Mouse (Mus musculus) activated CD4-positive, CD25-positive, alpha-beta regulatory T cell, adult 9 weeks (primary cell): ENCODE measurements around the gene Defa2. TPM values are rescaled to one million over a fixed set of nuclear protein-coding genes. Genes with fewer than 3 reads are reported as not detected.

Experiments
- polyA plus RNA-seq: library from polyadenylated mRNA; unstranded; fragments of 100-300 nt; shearing (Covaris generic); gene quantifications from one replicate; pipeline ENCODE4 v1.2.1, GENCODE M21; 2017

Defa2 gene
- not detected for polyA plus RNA-seq

DNA sequence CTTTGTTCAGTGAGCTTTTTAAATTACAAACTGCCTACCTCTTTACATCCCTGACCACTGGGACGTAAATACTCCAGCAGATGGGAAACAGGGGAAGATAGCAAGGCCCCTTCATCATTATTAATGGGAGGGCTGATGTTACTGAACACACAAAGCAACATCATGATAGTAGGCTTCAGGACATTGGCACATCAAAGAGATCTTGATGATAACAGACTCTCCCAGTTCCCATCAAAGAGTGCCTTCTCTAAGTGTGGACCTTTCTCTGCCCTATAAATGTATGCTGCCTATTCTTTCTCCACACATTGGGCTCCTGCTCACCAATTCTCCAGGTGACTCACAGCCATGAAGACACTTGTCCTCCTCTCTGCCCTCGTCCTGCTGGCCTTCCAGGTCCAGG, at the start of gene Defa2:
Defa2 (plus strand) TSS at position 301 of the 400 bp plus-strand sequence.

DNA sequence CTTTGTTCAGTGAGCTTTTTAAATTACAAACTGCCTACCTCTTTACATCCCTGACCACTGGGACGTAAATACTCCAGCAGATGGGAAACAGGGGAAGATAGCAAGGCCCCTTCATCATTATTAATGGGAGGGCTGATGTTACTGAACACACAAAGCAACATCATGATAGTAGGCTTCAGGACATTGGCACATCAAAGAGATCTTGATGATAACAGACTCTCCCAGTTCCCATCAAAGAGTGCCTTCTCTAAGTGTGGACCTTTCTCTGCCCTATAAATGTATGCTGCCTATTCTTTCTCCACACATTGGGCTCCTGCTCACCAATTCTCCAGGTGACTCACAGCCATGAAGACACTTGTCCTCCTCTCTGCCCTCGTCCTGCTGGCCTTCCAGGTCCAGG, 13.2 kb downstream of the Defa2 start, which contains the start of gene Defa33:
Defa33 (plus strand) TSS at position 301 of the 400 bp plus-strand sequence.

DNA sequence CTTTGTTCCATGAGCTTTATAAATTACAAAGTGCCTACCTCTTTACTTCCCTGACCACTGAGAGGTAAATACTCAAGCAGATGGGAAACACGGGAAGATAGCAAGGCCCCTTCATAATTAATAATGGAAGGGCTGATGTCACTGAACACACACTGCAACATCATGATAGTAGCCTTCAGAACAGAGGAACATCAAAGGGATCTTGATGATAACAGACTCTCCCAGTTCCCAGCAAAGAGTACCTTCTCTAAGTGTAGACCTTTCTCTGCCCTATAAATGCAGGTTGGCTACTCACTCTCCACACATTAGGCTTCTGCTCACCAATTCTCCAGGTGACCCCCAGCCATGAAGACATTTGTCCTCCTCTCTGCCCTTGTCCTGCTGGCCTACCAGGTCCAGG, 48.8 kb downstream of the Defa2 start, which contains the start of gene Defa36:
Defa36 (plus strand) TSS at position 301 of the 400 bp plus-strand sequence.

Other genes starting within 250 kb of the Defa2 start
- not detected for gene Defa30, start 243.9 kb upstream of the Defa2 start, polyA plus RNA-seq
- gene Defa22, start 216.2 kb upstream of the Defa2 start, polyA plus RNA-seq, result not detected
- gene Defa31, start 186.9 kb upstream of the Defa2 start, polyA plus RNA-seq, result not detected
- gene Gm15293, start 177.0 kb upstream of the Defa2 start, polyA plus RNA-seq, result not detected
- not detected for gene Gm15292, start 128.8 kb upstream of the Defa2 start, polyA plus RNA-seq
- not detected for gene Defa27, start 63.0 kb upstream of the Defa2 start, polyA plus RNA-seq
- gene Defa29, start 51.5 kb upstream of the Defa2 start, polyA plus RNA-seq, result not detected
- not detected for gene Defa33, start 13.3 kb downstream of the Defa2 start, polyA plus RNA-seq
- gene Defa36, start 48.9 kb downstream of the Defa2 start, polyA plus RNA-seq, result not detected
- not detected for gene Gm7849, start 78.0 kb downstream of the Defa2 start, polyA plus RNA-seq
- not detected for gene Defa20, start 130.7 kb downstream of the Defa2 start, polyA plus RNA-seq
- not detected for gene Defa32, start 150.5 kb downstream of the Defa2 start, polyA plus RNA-seq
- gene Defa37, start 186.9 kb downstream of the Defa2 start, polyA plus RNA-seq, result not detected
- gene Defa28, start 204.5 kb downstream of the Defa2 start, polyA plus RNA-seq, result not detected
- gene Gm7861, start 216.0 kb downstream of the Defa2 start, polyA plus RNA-seq, result not detected
- not detected for gene Defa26, start 239.7 kb downstream of the Defa2 start, polyA plus RNA-seq